8 mouse cellular contexts compared by ENCODE assay signal in the genomic region with DNA sequence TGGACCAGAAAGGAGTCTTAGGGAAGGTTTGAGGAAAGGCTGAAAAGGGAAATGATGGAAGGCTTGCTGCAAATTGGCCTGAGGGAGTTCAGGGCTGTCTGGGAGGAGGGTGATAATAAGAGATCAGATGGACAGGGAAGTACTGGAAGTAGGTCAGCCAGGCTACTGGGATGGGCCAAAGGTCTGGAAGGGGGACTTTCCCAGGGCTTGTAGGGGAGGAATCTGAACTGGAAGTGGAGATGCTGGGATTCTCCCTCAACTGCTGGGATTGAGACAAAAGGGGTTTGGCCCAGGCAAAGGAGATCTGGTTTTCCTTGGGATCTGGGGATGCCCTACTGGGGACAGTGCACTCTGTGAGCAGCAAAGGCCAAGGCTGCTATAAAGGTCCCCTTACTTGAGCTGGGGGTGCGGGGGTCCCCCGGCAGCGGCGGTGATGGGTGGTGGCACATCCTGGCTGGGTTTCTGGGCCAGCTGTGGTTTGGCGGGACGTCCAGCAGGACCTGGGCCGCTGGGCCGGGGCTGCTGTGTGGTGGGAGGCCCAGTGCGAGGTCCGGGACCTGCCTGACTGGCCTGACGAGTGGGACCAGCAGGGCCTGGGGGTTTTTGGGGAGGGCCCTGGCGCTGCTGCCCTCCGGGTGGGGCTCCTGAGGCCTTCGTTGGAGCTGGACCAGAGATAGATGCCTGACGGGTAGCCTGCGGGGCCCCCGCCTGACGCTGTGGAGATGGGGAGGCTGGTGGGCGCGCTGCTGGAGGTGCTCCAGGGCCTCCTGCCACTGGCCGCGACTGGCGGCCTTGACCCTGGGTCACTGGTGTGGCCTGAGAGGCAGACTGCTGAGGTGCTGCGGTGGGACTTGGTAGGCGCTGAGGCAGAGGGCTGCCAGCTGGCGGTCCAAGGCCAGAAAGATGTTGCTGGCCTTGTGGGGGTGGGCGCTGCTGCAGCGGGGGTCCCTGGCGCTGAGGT. TPM values are rescaled to one million over a fixed set of nuclear protein-coding genes. Genes with fewer than 3 reads are reported as not detected.
DNase-seq lines count a peak whose midpoint lies in the region; ATAC-seq and TF ChIP-seq lines count a peak whose summit lies in the region.

No protein-coding gene starts in this region.

- no peak overlapping the region for H3K9ac ChIP-seq in lung, embryonic 14.5 days
- H3K9ac ChIP-seq in heart, embryonic 16.5 days (ENCODE audit: low read length), result peak overlapping the region; percentile 50

- no peak for TF ChIP-seq CTCF in lung, embryonic 14.5 days (IDR thresholded peaks at IDR 0.05; ENCODE audit: low read depth)

- H3K9me3 ChIP-seq in lung, embryonic 14.5 days (ENCODE audit: low read depth, low read length), result no peaks in the 10 kb centered on the region
- H3K9me3 ChIP-seq in heart, embryonic 16.5 days (replicated peaks; ENCODE audit: control insufficient read depth, low read length), result no peaks in the 10 kb centered on the region; the same call in 1 of the 2 replicates

- DNase-seq in adrenal gland, adult (ENCODE audit: inconsistent age in 2 of 2, low spot score in 1 of 2), result peak; percentile 40 to 64
- DNase-seq in adrenal gland, postnatal 4 days (ENCODE audit: low spot score in 2 of 2), result no peak
- peak; percentile 11 for DNase-seq in lung, embryonic 14.5 days
- DNase-seq in lung, adult 18-20 months, result no peak
- DNase-seq in frontal cortex, postnatal 10 days (ENCODE audit: low spot score in 2 of 2), result no peak

- H3K36me3 ChIP-seq in lung, embryonic 14.5 days (ENCODE audit: insufficient read depth), result 0 out of 2 replicates have a peak, but pooled peaks cover 7% of the 10 kb centered on the region
- peaks cover 5% of the 10 kb centered on the region; the same call in 1 of the 2 replicates for H3K36me3 ChIP-seq in heart, embryonic 16.5 days (ENCODE audit: control insufficient read depth, insufficient read depth)
- H3K36me3 ChIP-seq in myocyte (ENCODE audit: control insufficient read depth, insufficient read depth), result no peaks in the 10 kb centered on the region

- H3K27ac ChIP-seq in lung, embryonic 14.5 days (ENCODE audit: low read depth), result no peak overlapping the region
- H3K27ac ChIP-seq in heart, embryonic 16.5 days (ENCODE audit: low read length), result no peak overlapping the region

- peak overlapping the region; percentile 29; the same call in 1 of the 2 replicates for H3K4me2 ChIP-seq in lung, embryonic 14.5 days
- peak overlapping the region; percentile 37; the same call in 1 of the 2 replicates for H3K4me2 ChIP-seq in heart, embryonic 16.5 days (ENCODE audit: low read depth, low read length)
- H3K4me2 ChIP-seq in myocyte (ENCODE audit: low read depth), result peak overlapping the region; percentile 31

- peak; percentile 48 for ATAC-seq in lung, embryonic 14.5 days (ENCODE audit: insufficient read depth)
- peak; percentile 20; the same call in 1 of the 2 replicates for ATAC-seq in heart, embryonic 16.5 days (replicated peaks; ENCODE audit: extremely low read depth, insufficient read depth, low FRiP score)
- no peak for ATAC-seq in erythroblast, adult 5-6 weeks (replicated peaks; ENCODE audit: low FRiP score, poor library complexity, severe bottlenecking)

- no peak overlapping the region for H3ac ChIP-seq in myocyte (ENCODE audit: control insufficient read depth, insufficient read length)

- no peak for TF ChIP-seq POLR2A in myocyte (IDR thresholded peaks at IDR 0.05; ENCODE audit: insufficient read length, low read depth)

- no peaks in the 10 kb centered on the region for H3K27me3 ChIP-seq in lung, embryonic 14.5 days (ENCODE audit: insufficient read depth, low read length)
- H3K27me3 ChIP-seq in heart, embryonic 16.5 days (ENCODE audit: control insufficient read depth, insufficient read depth, low read length), result no peaks in the 10 kb centered on the region
- H3K27me3 ChIP-seq in myocyte (ENCODE audit: control insufficient read depth, insufficient read depth, insufficient read length), result no peaks in the 10 kb centered on the region

- no peaks in the 10 kb centered on the region for H3K79me2 ChIP-seq in myocyte (ENCODE audit: control insufficient read depth, insufficient read depth)

- H3K4me3 ChIP-seq in lung, embryonic 14.5 days (ENCODE audit: low read depth, low read length), result no peak overlapping the region
- H3K4me3 ChIP-seq in heart, embryonic 16.5 days (ENCODE audit: low read length), result no peak overlapping the region
- H3K4me3 ChIP-seq in myocyte, result no peak overlapping the region

- H3K4me1 ChIP-seq in lung, embryonic 14.5 days (ENCODE audit: insufficient read depth), result no peaks in the 10 kb centered on the region
- H3K4me1 ChIP-seq in heart, embryonic 16.5 days (ENCODE audit: control insufficient read depth, insufficient read depth, low read length), result peaks cover 11% of the 10 kb centered on the region

- 32% methylated on average over 29 of the region's 29 CpGs for WGBS in lung, embryonic 14.5 days
- WGBS in heart, embryonic 16.5 days, result 23% methylated on average over 26 of the region's 29 CpGs

TF ChIP-seq in myocyte, 11 proteins besides CTCF, POLR2A, EP300 and RAD21:
- TF ChIP-seq MYOD1 (IDR thresholded peaks at IDR 0.05; ENCODE audit: control insufficient read depth in 1 of 3, insufficient read length in 2 of 3, low read depth in 2 of 3), result no peak
- peak; percentile 10 for TF ChIP-seq POLR2AphosphoS2 (IDR thresholded peaks at IDR 0.05; ENCODE audit: insufficient read length, low read depth)
- TF ChIP-seq USF1 (IDR thresholded peaks at IDR 0.05; ENCODE audit: low read depth), result no peak
- no peak for TF ChIP-seq E2F4 (IDR thresholded peaks at IDR 0.05; ENCODE audit: insufficient read depth)

RNA-seq across cellular contexts. Expression of a gene that starts 7.6 kb away (rescaled TPM):
- total RNA-seq in adrenal gland, postnatal 4 days (2021), result 10 to 100 TPM; 42.4 to 44.6 TPM
- 34.2 and 34.7 TPM in 2 replicates for polyA plus RNA-seq in lung, embryonic 14.5 days (2014; fragmentation: Nextera tagmentation; extraction: Ambion mirVana)
- polyA plus RNA-seq in heart, embryonic 16.5 days (2015; fragmentation: Nextera tagmentation; extraction: Ambion mirVana), result 21.7 and 22.0 TPM in 2 replicates
- polyA plus RNA-seq in myocyte (2012; fragmentation: generic; extraction: Trizol), result 387 TPM
- not detected in 2 replicates for total RNA-seq in erythroblast, adult 5-6 weeks (2015; ENCODE audit: low replicate concordance)
- not detected in 2 replicates for total RNA-seq in erythroblast, adult 5-6 weeks (2017; ENCODE audit: low replicate concordance)

RNA-seq across cellular contexts. Expression of a gene that starts 58.4 kb away (rescaled TPM):
- total RNA-seq in adrenal gland, postnatal 4 days (2021), result 10 to 100 TPM; 12.7 to 15.6 TPM
- 0.11 and 0.42 TPM in 2 replicates for polyA plus RNA-seq in lung, embryonic 14.5 days (2014; fragmentation: Nextera tagmentation; extraction: Ambion mirVana)
- 0.15 and 0.21 TPM in 2 replicates for polyA plus RNA-seq in heart, embryonic 16.5 days (2015; fragmentation: Nextera tagmentation; extraction: Ambion mirVana)
- 8.1 TPM for polyA plus RNA-seq in myocyte (2012; fragmentation: generic; extraction: Trizol)
- 0.42 and 3.5 TPM in 2 replicates for total RNA-seq in erythroblast, adult 5-6 weeks (2015; ENCODE audit: low replicate concordance)
- total RNA-seq in erythroblast, adult 5-6 weeks (2017; ENCODE audit: low replicate concordance), result not detected in 2 replicates

Comparison
In these comparisons a context has a peak if more than half of its experiments do, and no peak if none do; other contexts are left out.
1. DNase-seq: peak in adrenal gland, adult (2 of 2) and lung, embryonic 14.5 days (single experiment); none in adrenal gland, postnatal 4 days (0 of 2), lung, adult 18-20 months (0 of 2) and frontal cortex, postnatal 10 days (0 of 2).
2. RNA of a gene that starts 7.6 kb away (polyA plus RNA-seq): 387 TPM in myocyte (single experiment); 34.2 to 34.7 TPM in lung, embryonic 14.5 days and 21.7 to 22.0 TPM in heart, embryonic 16.5 days; every median in the first group is over 10 times any median in the second.
3. Peak in every context shown above with its lines, with median percentiles within 50 percentile points of each other: H3K4me2 ChIP-seq.